Mouse (Mus musculus): ENCODE measurements at regions not wholly inside any gene's neighbourhood (a gene's known extent, or its start where the extent isn't known, plus 50 kb on each side); places are given as distances from the start of the nearest gene placed in this dataset.

DNA sequence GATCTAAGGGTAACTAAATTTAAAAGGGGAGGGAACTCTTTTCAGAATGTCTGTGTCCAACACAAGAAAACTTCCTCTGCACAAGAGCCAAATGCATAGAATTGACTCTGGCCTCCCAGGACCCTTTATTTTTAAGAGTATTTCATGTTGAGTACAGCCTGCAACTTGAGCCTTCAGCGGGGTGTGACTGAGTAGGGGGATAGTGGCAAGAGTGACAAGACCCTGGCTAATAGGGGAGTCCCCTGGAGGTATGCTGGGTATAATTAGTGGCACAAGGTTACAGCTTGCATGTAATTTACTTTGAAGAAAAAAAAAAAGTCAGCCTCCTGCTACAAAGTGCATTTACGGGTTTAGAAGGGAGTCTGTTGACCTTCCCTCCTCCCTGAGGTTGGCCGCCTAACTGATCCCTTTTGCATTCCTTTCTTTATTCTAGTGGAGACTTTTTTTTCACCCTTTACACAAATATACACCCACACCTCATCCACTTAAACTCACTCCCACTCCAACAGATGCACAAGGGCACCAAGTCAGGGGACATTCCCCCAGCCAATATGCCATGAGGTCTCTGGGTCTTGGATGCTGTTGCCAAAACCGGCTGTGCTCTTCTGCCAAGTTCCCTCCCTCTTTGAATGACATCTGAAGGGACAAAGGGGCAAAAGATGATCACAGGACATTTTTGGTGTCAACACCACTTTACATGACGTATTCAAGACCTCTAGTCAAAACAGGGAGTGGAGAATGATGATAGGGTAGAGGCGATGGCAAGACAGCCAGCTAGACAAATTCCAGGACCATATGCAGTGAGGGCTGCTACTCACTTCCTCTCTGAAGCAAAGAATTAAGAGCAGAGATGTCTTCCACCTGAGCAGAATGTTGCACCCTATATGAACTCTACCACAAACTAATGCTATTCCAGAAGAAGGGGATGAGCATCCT is 557.2 kb downstream of the Nfib start:
- H3K4me3 ChIP-seq = no peak overlapping the region
- H3K27ac ChIP-seq = no peak overlapping the region
- TF ChIP-seq EP300 (IDR thresholded peaks at IDR 0.05; ENCODE audit: insufficient read depth, low read depth, low read length) (no peak), CTCF (IDR thresholded peaks at IDR 0.05) (no peak)
- no peaks in the 10 kb centered on the region for H3K79me2 ChIP-seq (replicated peaks; ENCODE audit: control insufficient read depth, insufficient read depth, low read length)
- no peaks in the 10 kb centered on the region for H3K27me3 ChIP-seq (ENCODE audit: control insufficient read depth, insufficient read depth, low read length)
- intact Hi-C loops (cut with DNase I) = no loop called here
- no peaks in the 10 kb centered on the region for H3K36me3 ChIP-seq (ENCODE audit: control insufficient read depth, insufficient read depth, low read length)
- 65% methylated on average over 6 of the region's 6 CpGs for WGBS
- no peak overlapping the region for H3K9ac ChIP-seq (ENCODE audit: low read depth, low read length)
- no peak for DNase-seq
- H3K4me1 ChIP-seq (ENCODE audit: control insufficient read depth, insufficient read depth, low read length) = peaks cover 1% of the 10 kb centered on the region; the same call in 1 of the 2 replicates

DNA sequence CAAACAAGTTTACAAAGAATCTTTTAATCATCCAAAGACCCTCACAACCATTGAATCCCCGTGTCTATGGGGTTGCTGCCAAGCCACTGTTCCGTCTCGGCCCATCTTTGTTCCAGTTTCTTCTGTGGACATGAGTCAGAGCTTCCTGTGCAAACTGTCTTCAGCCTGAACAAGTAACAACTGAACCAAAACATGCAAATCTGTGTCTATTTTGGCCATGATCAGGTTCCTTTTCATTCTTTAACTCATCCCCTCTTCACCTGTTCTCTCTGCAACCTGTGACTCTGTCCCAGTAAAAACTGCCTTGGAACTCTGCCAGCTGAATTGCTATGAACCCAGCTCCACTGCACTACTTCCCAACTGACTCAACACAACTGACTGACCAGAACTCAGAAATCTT is 563.2 kb downstream of the Nfib start:
- H3K4me3 ChIP-seq = no peak overlapping the region
- intact Hi-C loops (cut with DNase I) = no loop called here
- TF ChIP-seq CTCF (IDR thresholded peaks at IDR 0.05) (no peak), EP300 (IDR thresholded peaks at IDR 0.05; ENCODE audit: insufficient read depth, low read depth, low read length) (no peak), POLR2A (IDR thresholded peaks at IDR 0.05; ENCODE audit: insufficient read depth, low read depth, low read length) (no peak)
- H3K9ac ChIP-seq (ENCODE audit: low read depth, low read length) = no peak overlapping the region
- WGBS = 31% methylated on average over 3 of the region's 3 CpGs
- H3K27me3 ChIP-seq (ENCODE audit: control insufficient read depth, insufficient read depth, low read length) = no peaks in the 10 kb centered on the region
- no peaks in the 10 kb centered on the region for H3K79me2 ChIP-seq (replicated peaks; ENCODE audit: control insufficient read depth, insufficient read depth, low read length)
- peaks cover 3% of the 10 kb centered on the region for H3K4me1 ChIP-seq (ENCODE audit: control insufficient read depth, insufficient read depth, low read length)
- H3K27ac ChIP-seq = no peak overlapping the region
- no peak for DNase-seq
- H3K36me3 ChIP-seq (ENCODE audit: control insufficient read depth, insufficient read depth, low read length) = peaks cover 4% of the 10 kb centered on the region; the same call in 1 of the 2 replicates

DNA sequence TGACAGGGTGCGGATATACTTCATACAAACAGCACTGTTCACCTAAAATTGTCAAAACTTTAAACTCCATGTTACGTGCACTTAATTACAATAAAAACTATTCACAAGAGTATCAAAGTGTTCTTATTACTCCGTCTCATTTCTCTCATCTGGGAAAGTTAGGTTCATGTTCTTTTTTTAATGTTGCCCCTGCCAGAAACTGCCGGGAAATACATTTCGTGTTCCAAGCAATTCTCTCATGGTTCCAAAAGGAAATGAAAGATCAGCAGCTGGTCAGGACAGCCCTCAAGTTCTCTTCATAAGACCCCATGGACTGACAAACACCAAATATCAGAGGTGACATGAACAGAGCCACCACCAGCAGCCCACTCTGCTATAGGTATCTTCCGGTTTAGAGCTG is 565.7 kb downstream of the Nfib start:
- peaks cover 3% of the 10 kb centered on the region for H3K4me1 ChIP-seq (ENCODE audit: control insufficient read depth, insufficient read depth, low read length)
- intact Hi-C loops (cut with DNase I) = no loop called here
- no peaks in the 10 kb centered on the region for H3K79me2 ChIP-seq (replicated peaks; ENCODE audit: control insufficient read depth, insufficient read depth, low read length)
- peaks cover 4% of the 10 kb centered on the region; the same call in 1 of the 2 replicates for H3K36me3 ChIP-seq (ENCODE audit: control insufficient read depth, insufficient read depth, low read length)
- H3K27ac ChIP-seq = no peak overlapping the region
- TF ChIP-seq EP300 (IDR thresholded peaks at IDR 0.05; ENCODE audit: insufficient read depth, low read depth, low read length) (no peak), CTCF (IDR thresholded peaks at IDR 0.05) (no peak), POLR2A (IDR thresholded peaks at IDR 0.05; ENCODE audit: insufficient read depth, low read depth, low read length) (no peak)
- no peak overlapping the region for H3K4me3 ChIP-seq
- no peaks in the 10 kb centered on the region for H3K27me3 ChIP-seq (ENCODE audit: control insufficient read depth, insufficient read depth, low read length)
- H3K9ac ChIP-seq (ENCODE audit: low read depth, low read length) = no peak overlapping the region
- 79% methylated on average over 6 of the region's 6 CpGs for WGBS
- no peak for DNase-seq

DNA sequence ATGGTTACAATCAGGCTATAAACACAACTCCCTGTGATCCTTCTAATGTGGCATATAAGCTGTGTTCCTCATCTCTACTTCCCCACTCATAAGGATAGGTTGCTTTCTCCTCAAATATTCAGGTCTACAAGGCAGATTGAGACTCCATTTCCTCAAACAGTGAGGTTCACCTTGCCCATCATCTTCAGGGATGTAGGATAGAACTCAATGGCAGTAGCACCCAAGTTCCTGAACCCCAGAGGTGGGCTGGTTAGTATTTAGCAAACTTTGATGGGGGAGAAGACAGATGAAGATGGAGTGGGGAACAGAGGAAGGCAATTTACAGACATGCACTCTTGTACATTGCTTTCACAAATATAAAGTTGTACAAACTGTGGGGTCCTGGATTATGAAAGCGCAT is 566.5 kb downstream of the Nfib start:
- WGBS = 97% methylated on average over 1 of the region's 1 CpGs
- no peaks in the 10 kb centered on the region for H3K27me3 ChIP-seq (ENCODE audit: control insufficient read depth, insufficient read depth, low read length)
- H3K79me2 ChIP-seq (replicated peaks; ENCODE audit: control insufficient read depth, insufficient read depth, low read length) = no peaks in the 10 kb centered on the region
- peaks cover 3% of the 10 kb centered on the region for H3K4me1 ChIP-seq (ENCODE audit: control insufficient read depth, insufficient read depth, low read length)
- H3K36me3 ChIP-seq (ENCODE audit: control insufficient read depth, insufficient read depth, low read length) = peaks cover 4% of the 10 kb centered on the region; the same call in 1 of the 2 replicates
- no peak overlapping the region for H3K4me3 ChIP-seq
- no peak for DNase-seq
- no peak overlapping the region for H3K9ac ChIP-seq (ENCODE audit: low read depth, low read length)
- intact Hi-C loops (cut with DNase I) = no loop called here
- TF ChIP-seq CTCF (IDR thresholded peaks at IDR 0.05) = no peak
- no peak for TF ChIP-seq POLR2A (IDR thresholded peaks at IDR 0.05; ENCODE audit: insufficient read depth, low read depth, low read length)
- no peak for TF ChIP-seq EP300 (IDR thresholded peaks at IDR 0.05; ENCODE audit: insufficient read depth, low read depth, low read length)
- no peak overlapping the region for H3K27ac ChIP-seq

DNA sequence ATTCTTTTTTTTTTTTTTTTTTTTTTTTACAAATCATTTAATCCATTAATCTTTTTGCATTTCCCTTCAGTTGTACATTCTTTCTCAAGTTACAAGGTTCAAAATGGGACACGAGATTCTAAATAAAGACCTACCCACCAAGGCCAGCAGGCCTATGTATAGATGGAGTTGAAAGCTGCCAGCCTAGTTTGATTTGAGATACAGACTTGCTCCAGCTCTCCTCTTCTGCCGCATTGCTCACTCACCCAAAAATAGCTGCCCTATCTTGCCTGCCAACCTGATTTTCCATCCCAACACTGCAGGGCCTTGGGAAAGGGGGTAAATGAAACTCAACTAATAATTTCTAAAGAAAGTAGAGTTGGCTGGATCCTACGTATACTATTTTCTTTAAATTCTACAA is 572.7 kb downstream of the Nfib start:
- TF ChIP-seq CTCF (IDR thresholded peaks at IDR 0.05) = no peak
- 0 out of 2 replicates have a peak, but pooled peaks have one; percentile 29 for TF ChIP-seq EP300 (IDR thresholded peaks at IDR 0.05; ENCODE audit: insufficient read depth, low read depth, low read length)
- no peak for TF ChIP-seq POLR2A (IDR thresholded peaks at IDR 0.05; ENCODE audit: insufficient read depth, low read depth, low read length)
- Histone ChIP-seq H3K79me2 (replicated peaks; ENCODE audit: control insufficient read depth, insufficient read depth, low read length) (no peaks in the 10 kb centered on the region), H3K4me3 (no peak overlapping the region), H3K9ac (ENCODE audit: low read depth, low read length) (no peak overlapping the region), H3K27ac (peak overlapping the region; percentile 86), H3K36me3 (ENCODE audit: control insufficient read depth, insufficient read depth, low read length) (peaks cover 11% of the 10 kb centered on the region), H3K4me1 (ENCODE audit: control insufficient read depth, insufficient read depth, low read length) (peaks cover 6% of the 10 kb centered on the region), H3K27me3 (ENCODE audit: control insufficient read depth, insufficient read depth, low read length) (no peaks in the 10 kb centered on the region)
- 45% methylated on average over 3 of the region's 3 CpGs for WGBS
- peak in 1 of 2 experiments; percentile 60 for DNase-seq
- intact Hi-C loops (cut with DNase I) = loop anchor here (5.0 kb wide), 1 partner anchor 66 kb away; no protein-coding TSS in a partner anchor

DNA sequence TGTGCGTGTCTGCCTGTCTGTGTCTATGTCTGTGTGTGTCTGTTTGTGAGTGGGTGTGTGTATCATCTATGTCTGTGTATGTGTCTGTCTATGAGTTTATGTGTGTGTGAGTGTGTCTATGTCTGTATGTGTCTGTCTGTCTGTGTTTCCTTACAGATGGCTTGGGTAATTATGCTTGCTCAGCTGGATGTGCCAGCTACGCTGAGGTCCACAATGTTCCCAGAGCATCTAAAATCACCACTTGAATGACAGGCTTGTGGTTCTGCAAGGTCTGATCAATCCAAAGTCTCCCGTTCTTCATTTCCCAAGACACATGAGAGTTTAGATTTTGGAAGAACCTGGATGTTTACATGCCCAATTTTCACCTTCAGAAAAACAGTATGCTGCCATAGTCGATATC is 573.2 kb downstream of the Nfib start:
- Histone ChIP-seq H3K79me2 (replicated peaks; ENCODE audit: control insufficient read depth, insufficient read depth, low read length) (no peaks in the 10 kb centered on the region), H3K4me1 (ENCODE audit: control insufficient read depth, insufficient read depth, low read length) (peaks cover 3% of the 10 kb centered on the region), H3K4me3 (no peak overlapping the region), H3K9ac (ENCODE audit: low read depth, low read length) (peak overlapping the region; percentile 45), H3K27me3 (ENCODE audit: control insufficient read depth, insufficient read depth, low read length) (no peaks in the 10 kb centered on the region), H3K36me3 (ENCODE audit: control insufficient read depth, insufficient read depth, low read length) (peaks cover 9% of the 10 kb centered on the region), H3K27ac (peak overlapping the region; percentile 71)
- DNase-seq = no peak
- TF ChIP-seq EP300 (IDR thresholded peaks at IDR 0.05; ENCODE audit: insufficient read depth, low read depth, low read length) (no peak), POLR2A (IDR thresholded peaks at IDR 0.05; ENCODE audit: insufficient read depth, low read depth, low read length) (no peak), CTCF (IDR thresholded peaks at IDR 0.05) (no peak)
- 78% methylated on average over 4 of the region's 4 CpGs for WGBS
- intact Hi-C loops (cut with DNase I) = loop anchor here (5.0 kb wide), 1 partner anchor 65 kb away; no protein-coding TSS in a partner anchor
